Mouse (Mus musculus): ENCODE measurements around the gene Rptor. TPM values are rescaled to one million over a fixed set of nuclear protein-coding genes. Genes with fewer than 3 reads are reported as not detected.

The Rptor gene
- polyA plus RNA-seq (2016; fragmentation: Nextera tagmentation; extraction: Ambion mirVana): 13.3 and 14.1 TPM in 2 replicates

DNA sequence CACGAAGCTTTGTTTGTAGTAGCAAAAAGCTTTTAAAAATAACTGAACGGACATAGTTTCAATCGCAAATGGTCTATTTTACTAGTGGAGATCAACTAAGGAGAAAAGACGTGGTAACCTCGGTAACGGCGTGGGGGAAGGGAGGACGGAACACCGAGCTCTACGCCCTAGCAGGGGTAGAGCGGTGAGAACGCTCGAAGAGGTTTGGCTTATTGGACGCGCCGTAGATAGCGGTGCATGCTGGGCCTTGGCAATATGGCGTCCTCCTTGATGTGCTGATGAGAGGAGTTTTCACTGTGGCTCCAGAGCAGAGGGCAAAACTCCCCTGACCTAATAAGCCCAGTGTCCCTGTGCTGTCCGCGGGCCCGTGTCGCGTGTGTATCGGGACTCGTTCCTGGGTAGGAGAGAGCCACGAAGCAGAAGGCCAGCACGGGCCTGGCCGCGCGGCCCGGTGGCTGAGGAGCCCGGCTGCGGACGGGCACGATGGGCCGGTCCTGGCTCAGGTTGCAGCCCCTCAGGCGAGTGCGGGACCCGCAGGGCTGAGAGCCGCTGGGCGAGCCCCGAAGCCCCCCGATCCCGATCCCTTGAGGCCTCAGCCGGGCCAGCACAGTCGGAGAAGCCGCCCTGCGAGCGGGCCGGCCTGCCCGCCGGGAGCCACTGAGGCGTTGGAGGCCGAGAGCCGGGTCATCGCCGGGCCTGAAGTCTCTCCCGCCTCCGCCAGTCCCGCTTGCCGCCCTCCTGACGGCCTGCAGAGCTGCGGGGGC, at the start of gene Rptor:
TSS of gene Rptor (plus strand) at position 143 of the 764 bp plus-strand sequence.
- Histone ChIP-seq H3K4me1 (replicated peaks) (peaks cover 9% of the 10 kb centered on the region), H3K36me3 (peaks cover 8% of the 10 kb centered on the region), H3K9me3 (replicated peaks) (no peaks in the 10 kb centered on the region), H3K27ac (ENCODE audit: poor library complexity, severe bottlenecking) (peak within 1 kb of the TSS; percentile 89), H3K4me2 (peak within 1 kb of the TSS; percentile 95), H3K27me3 (replicated peaks) (no peaks in the 10 kb centered on the region), H3K9ac (peak within 1 kb of the TSS; percentile 99), H3K4me3 (peak within 1 kb of the TSS; percentile 99)
- WGBS: under 1% methylated on average over 63 of the region's 63 CpGs
- peak; percentile 94 for ATAC-seq (ENCODE audit: insufficient number of reproducible peaks, low FRiP score)

GRCm38 (mm10) chr11:119554706-119555105, 48.0 kb upstream of the Rptor start:
- WGBS: 76% methylated on average over 7 of the region's 7 CpGs
- no peak overlapping the region for H3K4me2 ChIP-seq
- no peak for ATAC-seq (ENCODE audit: insufficient number of reproducible peaks, low FRiP score)

GRCm38 (mm10) chr11:119555170-119555569, 47.5 kb upstream of the Rptor start:
- Histone ChIP-seq H3K27ac (ENCODE audit: poor library complexity, severe bottlenecking) (no peak overlapping the region), H3K4me2 (no peak overlapping the region), H3K4me1 (replicated peaks) (peaks cover 25% of the 10 kb centered on the region), H3K9ac (no peak overlapping the region), H3K9me3 (replicated peaks) (no peaks in the 10 kb centered on the region), H3K36me3 (no peaks in the 10 kb centered on the region), H3K27me3 (replicated peaks) (peaks cover 62% of the 10 kb centered on the region), H3K4me3 (no peak overlapping the region)
- WGBS: 72% methylated on average over 7 of the region's 7 CpGs
- no peak for ATAC-seq (ENCODE audit: insufficient number of reproducible peaks, low FRiP score)

More at GRCm38 (mm10) chr11:119554706-119555105, 48.0 kb upstream of the Rptor start:
- peaks cover 25% of the 10 kb centered on the region for H3K4me1 ChIP-seq (replicated peaks)
- no peak overlapping the region for H3K9ac ChIP-seq
- H3K27me3 ChIP-seq (replicated peaks): peaks cover 62% of the 10 kb centered on the region
- H3K36me3 ChIP-seq: no peaks in the 10 kb centered on the region
- no peak overlapping the region for H3K27ac ChIP-seq (ENCODE audit: poor library complexity, severe bottlenecking)
- H3K4me3 ChIP-seq: no peak overlapping the region
- H3K9me3 ChIP-seq (replicated peaks): no peaks in the 10 kb centered on the region

GRCm38 (mm10) chr11:119557940-119558869, 44.5 kb upstream of the Rptor start:
- Histone ChIP-seq H3K4me3 (no peak overlapping the region), H3K4me1 (replicated peaks) (peaks cover 27% of the 10 kb centered on the region), H3K9ac (0 out of 2 replicates have a peak overlapping the region, but pooled peaks have one; percentile 23), H3K4me2 (peak overlapping the region; percentile 46), H3K27me3 (replicated peaks) (peaks cover 45% of the 10 kb centered on the region), H3K36me3 (no peaks in the 10 kb centered on the region), H3K9me3 (replicated peaks) (no peaks in the 10 kb centered on the region), H3K27ac (ENCODE audit: poor library complexity, severe bottlenecking) (no peak overlapping the region; the same call in 1 of the 2 replicates)
- no peak for ATAC-seq (ENCODE audit: insufficient number of reproducible peaks, low FRiP score)
- WGBS: 41% methylated on average over 17 of the region's 17 CpGs

DNA sequence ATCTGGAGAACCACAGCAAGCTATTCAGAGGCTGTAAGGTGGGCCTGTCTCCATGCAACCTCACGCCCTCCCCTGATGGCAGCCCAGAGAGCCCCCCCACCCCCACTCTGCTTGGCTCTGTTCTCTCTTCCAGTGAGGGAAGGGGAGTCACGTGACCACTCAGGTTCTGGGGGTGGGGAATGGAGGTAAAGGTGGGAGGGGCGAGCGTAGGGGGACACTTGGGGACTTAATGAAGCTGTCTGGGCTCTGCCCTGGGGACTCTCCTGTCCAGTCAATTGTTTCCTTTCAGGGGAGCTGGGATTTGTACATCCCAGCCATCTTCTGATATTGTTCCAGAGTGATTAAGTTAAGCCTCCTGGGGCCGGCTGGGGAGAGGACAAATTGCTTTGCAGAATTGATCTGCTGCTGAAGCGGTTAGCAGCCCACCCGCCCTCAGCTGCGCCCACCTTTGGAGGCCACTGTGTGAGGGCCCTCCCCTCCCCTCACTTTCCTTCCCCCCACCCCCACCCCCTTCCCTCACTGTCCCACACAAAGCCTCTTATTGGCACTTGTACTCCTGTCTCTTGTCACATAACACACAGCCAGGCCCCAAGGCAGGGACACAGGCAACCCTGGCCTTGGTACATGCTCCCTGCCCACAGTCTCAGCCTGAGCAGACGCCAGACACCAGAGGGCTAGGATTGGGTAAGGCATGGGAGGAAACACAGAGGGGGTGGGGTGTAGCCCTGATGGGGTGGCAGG, 43.7 kb upstream of the Rptor start:
- no peaks in the 10 kb centered on the region for H3K36me3 ChIP-seq
- peak overlapping the region; percentile 46 for H3K4me2 ChIP-seq
- peaks cover 46% of the 10 kb centered on the region for H3K27me3 ChIP-seq (replicated peaks)
- peak overlapping the region; percentile 29; the same call in 1 of the 2 replicates for H3K27ac ChIP-seq (ENCODE audit: poor library complexity, severe bottlenecking)
- H3K9me3 ChIP-seq (replicated peaks): no peaks in the 10 kb centered on the region
- 0 out of 2 replicates have a peak overlapping the region, but pooled peaks have one; percentile 31 for H3K9ac ChIP-seq
- no peak overlapping the region for H3K4me3 ChIP-seq
- H3K4me1 ChIP-seq (replicated peaks): peaks cover 36% of the 10 kb centered on the region
- 12% methylated on average over 9 of the region's 9 CpGs for WGBS
- peak; percentile 44; the same call in 1 of the 2 replicates for ATAC-seq (ENCODE audit: insufficient number of reproducible peaks, low FRiP score)

GRCm38 (mm10) chr11:119562286-119562685, 40.4 kb upstream of the Rptor start:
- Histone ChIP-seq H3K36me3 (no peaks in the 10 kb centered on the region), H3K27ac (ENCODE audit: poor library complexity, severe bottlenecking) (no peak overlapping the region), H3K4me2 (no peak overlapping the region), H3K9me3 (replicated peaks) (no peaks in the 10 kb centered on the region), H3K4me1 (replicated peaks) (peaks cover 49% of the 10 kb centered on the region), H3K4me3 (no peak overlapping the region), H3K9ac (no peak overlapping the region), H3K27me3 (replicated peaks) (peaks cover 52% of the 10 kb centered on the region)
- no peak for ATAC-seq (ENCODE audit: insufficient number of reproducible peaks, low FRiP score)
- WGBS: 61% methylated on average over 6 of the region's 6 CpGs

GRCm38 (mm10) chr11:119563166-119563565, 39.5 kb upstream of the Rptor start:
- Histone ChIP-seq H3K27ac (ENCODE audit: poor library complexity, severe bottlenecking) (no peak overlapping the region), H3K9me3 (replicated peaks) (no peaks in the 10 kb centered on the region), H3K4me2 (no peak overlapping the region), H3K4me1 (replicated peaks) (peaks cover 43% of the 10 kb centered on the region), H3K9ac (no peak overlapping the region), H3K27me3 (replicated peaks) (peaks cover 47% of the 10 kb centered on the region), H3K36me3 (no peaks in the 10 kb centered on the region), H3K4me3 (no peak overlapping the region)
- WGBS: 58% methylated on average over 9 of the region's 9 CpGs
- no peak for ATAC-seq (ENCODE audit: insufficient number of reproducible peaks, low FRiP score)

- Histone ChIP-seq H3K4me1 (replicated peaks) (peaks cover 33% of the 10 kb centered on the region), H3K27ac (ENCODE audit: poor library complexity, severe bottlenecking) (no peak overlapping the region), H3K4me2 (no peak overlapping the region), H3K9me3 (replicated peaks) (no peaks in the 10 kb centered on the region), H3K9ac (no peak overlapping the region), H3K4me3 (no peak overlapping the region), H3K27me3 (replicated peaks) (peaks cover 47% of the 10 kb centered on the region), H3K36me3 (no peaks in the 10 kb centered on the region)
- WGBS: 77% methylated on average over 10 of the region's 10 CpGs
- ATAC-seq (ENCODE audit: insufficient number of reproducible peaks, low FRiP score): no peak
Observed at GRCm38 (mm10) chr11:119564383-119564782, 38.3 kb upstream of the Rptor start.

GRCm38 (mm10) chr11:119565021-119565420, 37.7 kb upstream of the Rptor start:
- Histone ChIP-seq H3K27me3 (replicated peaks) (peaks cover 42% of the 10 kb centered on the region), H3K9ac (no peak overlapping the region), H3K9me3 (replicated peaks) (no peaks in the 10 kb centered on the region), H3K4me2 (no peak overlapping the region), H3K27ac (ENCODE audit: poor library complexity, severe bottlenecking) (no peak overlapping the region), H3K4me3 (no peak overlapping the region), H3K4me1 (replicated peaks) (peaks cover 28% of the 10 kb centered on the region), H3K36me3 (no peaks in the 10 kb centered on the region)
- 66% methylated on average over 7 of the region's 7 CpGs for WGBS
- no peak for ATAC-seq (ENCODE audit: insufficient number of reproducible peaks, low FRiP score)

DNA sequence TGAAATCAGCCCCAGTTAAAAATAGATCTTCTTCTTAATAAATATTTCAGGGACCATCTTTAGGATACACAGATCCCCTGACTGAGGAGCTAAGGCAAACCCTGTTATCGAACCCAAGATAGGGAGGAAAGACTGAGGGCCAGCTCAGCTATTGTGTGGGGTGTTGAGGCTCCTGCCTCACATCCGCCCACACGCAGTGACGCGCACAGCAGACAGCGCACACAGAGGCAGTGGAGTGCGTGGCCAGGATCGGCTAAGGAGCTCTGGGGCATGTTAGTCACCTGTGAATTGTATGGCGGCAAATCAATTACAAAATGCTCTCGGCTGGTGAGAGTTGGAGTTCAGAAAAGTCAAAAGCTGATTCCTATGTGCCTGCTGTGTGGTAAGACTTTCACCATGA, 37.0 kb upstream of the Rptor start:
- no peaks in the 10 kb centered on the region for H3K36me3 ChIP-seq
- H3K27me3 ChIP-seq (replicated peaks): peaks cover 40% of the 10 kb centered on the region
- H3K4me2 ChIP-seq: peak overlapping the region; percentile 33; the same call in 1 of the 2 replicates
- no peak overlapping the region for H3K4me3 ChIP-seq
- no peak overlapping the region for H3K27ac ChIP-seq (ENCODE audit: poor library complexity, severe bottlenecking)
- WGBS: 26% methylated on average over 10 of the region's 10 CpGs
- no peaks in the 10 kb centered on the region for H3K9me3 ChIP-seq (replicated peaks)
- ATAC-seq (ENCODE audit: insufficient number of reproducible peaks, low FRiP score): no peak
- H3K4me1 ChIP-seq (replicated peaks): peaks cover 28% of the 10 kb centered on the region
- no peak overlapping the region for H3K9ac ChIP-seq

Data from heart, embryonic 12.5 days (tissue).